Comparison of ENCODE assay signal across 8 mouse cellular contexts in the genomic region with DNA sequence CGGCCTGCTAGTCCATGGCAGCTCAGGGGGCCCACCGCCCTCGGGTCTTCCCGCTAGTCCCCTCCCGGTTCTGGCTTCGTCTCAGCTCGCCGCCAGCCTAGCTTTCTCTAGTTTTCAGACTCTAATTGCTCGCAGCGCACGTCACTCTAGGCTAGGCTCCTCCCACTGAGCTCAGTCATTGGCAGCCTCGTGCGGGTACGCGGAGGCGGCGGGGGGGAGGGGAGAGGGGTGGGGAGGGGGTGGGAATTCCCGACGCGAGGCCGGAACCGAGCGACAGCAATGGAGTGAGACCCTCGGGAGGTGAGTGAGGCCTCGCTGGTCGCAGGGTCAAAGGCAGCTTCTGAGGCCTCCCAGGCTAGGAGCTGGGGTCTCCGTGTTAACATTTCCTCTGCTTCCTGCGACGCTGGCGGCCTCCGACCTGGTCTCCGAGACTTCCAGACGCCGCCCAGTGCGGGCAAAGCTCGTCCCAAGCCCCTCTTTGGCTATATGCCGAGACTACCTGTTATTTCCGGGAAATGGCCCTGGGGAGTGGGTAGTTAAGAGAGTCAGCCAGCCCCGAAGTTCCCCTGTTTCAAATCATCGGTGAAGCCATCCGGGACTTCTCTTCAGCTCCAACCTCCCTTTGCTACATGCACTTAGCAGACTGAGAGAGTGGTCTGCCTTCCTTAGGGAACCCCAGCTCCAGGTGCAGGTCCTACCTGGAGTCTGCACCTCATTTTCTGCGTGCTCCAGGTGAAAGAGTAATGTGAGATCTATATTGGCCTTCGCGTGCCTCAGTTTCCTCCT. TPM values are rescaled to one million over a fixed set of nuclear protein-coding genes. Genes with fewer than 3 reads are reported as not detected.
A peak's percentile ranks its signal among the peaks of the same experiment; 100 is the strongest.
DNase-seq lines count a peak whose midpoint lies in the region; ATAC-seq and TF ChIP-seq lines count a peak whose summit lies in the region.

A gene (plus strand): TSS at position 213 of the 786 bp plus-strand sequence.

- TF ChIP-seq CTCF in bone marrow macrophage, adult 2 months (IDR thresholded peaks at IDR 0.05; ENCODE audit: low read depth, low read length), result no peak
- TF ChIP-seq CTCF in embryonic fibroblast, embryonic 13.5 days (IDR thresholded peaks at IDR 0.05; ENCODE audit: borderline replicate concordance, insufficient read depth, low read length), result no peak

- H3K27ac ChIP-seq in bone marrow macrophage, adult 2 months (ENCODE audit: insufficient read depth, low read depth, low read length), result peak within 1 kb of the TSS; percentile 91
- peak within 1 kb of the TSS; percentile 98 for H3K27ac ChIP-seq in embryonic fibroblast, embryonic 13.5 days (ENCODE audit: insufficient read depth, low read length)
- peak within 1 kb of the TSS; percentile 96 for H3K27ac ChIP-seq in heart, embryonic 10.5 days
- peak within 1 kb of the TSS; percentile 94 for H3K27ac ChIP-seq in kidney, embryonic 15.5 days

- WGBS in heart, embryonic 10.5 days, result under 1% methylated on average over 44 of the region's 44 CpGs
- under 1% methylated on average over 44 of the region's 44 CpGs for WGBS in kidney, embryonic 15.5 days

- H3ac ChIP-seq in myocyte (ENCODE audit: control insufficient read depth, insufficient read length), result peak within 1 kb of the TSS; percentile 7

- peak; percentile 95 for ATAC-seq in kidney, embryonic 15.5 days (replicated peaks; ENCODE audit: low FRiP score)

- H3K9ac ChIP-seq in kidney, embryonic 15.5 days, result peak within 1 kb of the TSS; percentile 74

- peaks cover 13% of the 10 kb centered on the region for H3K79me2 ChIP-seq in myocyte (ENCODE audit: control insufficient read depth, insufficient read depth)

- H3K9me3 ChIP-seq in heart, embryonic 10.5 days, result no peaks in the 10 kb centered on the region
- H3K9me3 ChIP-seq in kidney, embryonic 15.5 days (replicated peaks), result no peaks in the 10 kb centered on the region

- peak within 1 kb of the TSS; percentile 85 for H3K4me2 ChIP-seq in kidney, embryonic 15.5 days
- peak within 1 kb of the TSS; percentile 79 for H3K4me2 ChIP-seq in myocyte (ENCODE audit: low read depth)

- peak within 1 kb of the TSS; percentile 88 for H3K4me3 ChIP-seq in bone marrow macrophage, adult 2 months (ENCODE audit: insufficient read depth, low read length)
- H3K4me3 ChIP-seq in embryonic fibroblast, embryonic 13.5 days (ENCODE audit: insufficient read depth, low read length), result peak within 1 kb of the TSS; percentile 69
- peak within 1 kb of the TSS; percentile 86 for H3K4me3 ChIP-seq in heart, embryonic 10.5 days
- H3K4me3 ChIP-seq in kidney, embryonic 15.5 days (replicated peaks), result peak within 1 kb of the TSS; percentile 74
- H3K4me3 ChIP-seq in myocyte, result peak within 1 kb of the TSS; percentile 85

- no peak for TF ChIP-seq POLR2A in bone marrow macrophage, adult 2 months (IDR thresholded peaks at IDR 0.05; ENCODE audit: borderline replicate concordance, low read depth, low read length)
- TF ChIP-seq POLR2A in embryonic fibroblast, embryonic 13.5 days (IDR thresholded peaks at IDR 0.05; ENCODE audit: low read depth, low read length), result peak; percentile 71
- peak; percentile 66 for TF ChIP-seq POLR2A in myocyte (IDR thresholded peaks at IDR 0.05; ENCODE audit: insufficient read length, low read depth)

- no peaks in the 10 kb centered on the region for H3K27me3 ChIP-seq in heart, embryonic 10.5 days (ENCODE audit: insufficient read depth, poor library complexity, severe bottlenecking)
- H3K27me3 ChIP-seq in kidney, embryonic 15.5 days, result no peaks in the 10 kb centered on the region
- no peaks in the 10 kb centered on the region for H3K27me3 ChIP-seq in myocyte (ENCODE audit: control insufficient read depth, insufficient read depth, insufficient read length)
- no peaks in the 10 kb centered on the region for H3K27me3 ChIP-seq in splenic B cell, adult 2 months (ENCODE audit: control insufficient read depth, insufficient read depth, low read length, poor library complexity, severe bottlenecking)

- H3K4me1 ChIP-seq in bone marrow macrophage, adult 2 months (ENCODE audit: control insufficient read depth, insufficient read depth, low read length), result peaks cover 14% of the 10 kb centered on the region
- peaks cover 13% of the 10 kb centered on the region for H3K4me1 ChIP-seq in embryonic fibroblast, embryonic 13.5 days (ENCODE audit: control insufficient read depth, insufficient read depth, low read length)
- H3K4me1 ChIP-seq in heart, embryonic 10.5 days, result peaks cover 23% of the 10 kb centered on the region; the same call in 1 of the 2 replicates
- H3K4me1 ChIP-seq in kidney, embryonic 15.5 days, result peaks cover 31% of the 10 kb centered on the region

- DNase-seq in A20 (ENCODE audit: low read depth, low spot score) (peak; percentile 95), liver (peak; percentile 93)
- DNase-seq in heart, embryonic 10.5 days (ENCODE audit: low spot score), result peak; percentile 98
- DNase-seq in splenic B cell, adult 2 months (ENCODE audit: low read depth, low spot score), result peak; percentile 90

- peaks cover 27% of the 10 kb centered on the region for H3K36me3 ChIP-seq in heart, embryonic 10.5 days
- peaks cover 26% of the 10 kb centered on the region for H3K36me3 ChIP-seq in kidney, embryonic 15.5 days
- H3K36me3 ChIP-seq in myocyte (ENCODE audit: control insufficient read depth, insufficient read depth), result peaks cover 9% of the 10 kb centered on the region
- peaks cover 2% of the 10 kb centered on the region; the same call in 1 of the 2 replicates for H3K36me3 ChIP-seq in splenic B cell, adult 2 months (ENCODE audit: control insufficient read depth, insufficient read depth, low read length, poor library complexity, severe bottlenecking)

TF ChIP-seq in myocyte, 11 proteins besides CTCF, POLR2A, EP300 and RAD21:
- TF ChIP-seq POLR2AphosphoS2 (IDR thresholded peaks at IDR 0.05; ENCODE audit: insufficient read length, low read depth), result peak; percentile 70
- TF ChIP-seq TCF12 (IDR thresholded peaks at IDR 0.05; ENCODE audit: insufficient read depth, poor library complexity, severe bottlenecking), result no peak
TF ChIP-seq in myocyte: peak in this region for 1.

RNA-seq across cellular contexts. Expression of the gene that starts here (rescaled TPM):
- polyA plus RNA-seq in bone marrow macrophage, adult 2 months (2012; ENCODE audit: insufficient read depth, insufficient read length, missing spikeins), result 155 and 159 TPM in 2 replicates
- 253 and 312 TPM in 2 replicates for polyA plus RNA-seq in embryonic fibroblast, embryonic 13.5 days (2011; ENCODE audit: insufficient read length, low read depth, missing spikeins)
- polyA plus RNA-seq in heart, embryonic 10.5 days (2016; fragmentation: Nextera tagmentation; extraction: Ambion mirVana), result 51.3 and 79.6 TPM in 2 replicates
- polyA plus RNA-seq in kidney, embryonic 15.5 days (2015; fragmentation: Nextera tagmentation; extraction: Ambion mirVana), result 101 and 104 TPM in 2 replicates
- polyA plus RNA-seq in myocyte (2012; fragmentation: generic; extraction: Trizol), result 111 TPM

Comparison
In these comparisons a context has a peak if more than half of its experiments do, and no peak if none do; other contexts are left out.
1. Peak in every context shown above with its lines: DNase-seq, ATAC-seq, H3K4me3 ChIP-seq and H3K27ac ChIP-seq.